Mouse (Mus musculus) forebrain, embryonic 11.5 days (tissue): ENCODE measurements around the gene Cdsn. TPM values are rescaled to one million over a fixed set of nuclear protein-coding genes. Genes with fewer than 3 reads are reported as not detected.

ENCODE experiments used
- ATAC-seq: fragments of 200-750 bp; cut with Nextera tagmentation; replicated peaks from 2 replicates; pipeline ENCODE4 v1.8.0; 2017; ENCODE audit warnings: moderate TSS enrichment; ENCODE audit not compliant: low FRiP score
- DNase-seq: peaks from one replicate; pipeline ENCODE4 v3.0.0-alpha.2; 2017; ENCODE audit warnings: low spot score
- H3K27ac ChIP-seq: fragments of 300-500 bp; sonication (generic); 2 replicates; pipeline ENCODE4 v1.5.1; 2014; ENCODE audit warnings: low read depth, low read length
- H3K27me3 ChIP-seq: fragments of 300-500 bp; sonication (generic); 2 replicates; pipeline ENCODE4 v1.6.1; 2014; ENCODE audit warnings: mild to moderate bottlenecking, low read length, mixed read lengths; ENCODE audit not compliant: control insufficient read depth, insufficient read depth
- H3K36me3 ChIP-seq: fragments of 300-500 bp; sonication (generic); 2 replicates; pipeline ENCODE4 v1.6.1; 2014; ENCODE audit warnings: mild to moderate bottlenecking, low read length, moderate library complexity, mixed read lengths; ENCODE audit not compliant: control insufficient read depth, insufficient read depth
- H3K4me1 ChIP-seq: fragments of 300-500 bp; sonication (generic); replicated peaks from 2 replicates; pipeline ENCODE4 v1.6.1; 2014; ENCODE audit warnings: low read length, mixed read lengths; ENCODE audit not compliant: control insufficient read depth, insufficient read depth
- H3K4me2 ChIP-seq: fragments of 300-500 bp; sonication (generic); 2 replicates; pipeline ENCODE4 v1.6.1; 2014; ENCODE audit warnings: low read depth, mild to moderate bottlenecking, low read length, moderate library complexity, mixed read lengths; ENCODE audit not compliant: severe bottlenecking
- H3K4me3 ChIP-seq: fragments of 300-500 bp; sonication (generic); 2 replicates; pipeline ENCODE4 v1.5.1; 2014; ENCODE audit warnings: low read depth, low read length
- H3K9ac ChIP-seq: fragments of 300-500 bp; sonication (generic); 2 replicates; pipeline ENCODE4 v1.6.1; 2014; ENCODE audit warnings: low read length
- H3K9me3 ChIP-seq: fragments of 300-500 bp; sonication (generic); 2 replicates; pipeline ENCODE4 v1.6.1; 2016; ENCODE audit warnings: low read length, mixed read lengths; ENCODE audit not compliant: control insufficient read depth
- WGBS: fragments of 180-500 bp; shearing (Covaris S2); extraction: QIAGEN DNeasy Blood & Tissue Kit; methylation state at CpG from one replicate; pipeline ENCODE4 v1.1.7; 2014; 5-methylcytosine and 5-hydroxymethylcytosine counted together
- polyA plus RNA-seq: library from polyadenylated mRNA; unstranded; fragments of >200 nt; fragmentation: Nextera tagmentation; extraction: Ambion mirVana; gene quantifications from 2 replicates; pipeline ENCODE4 v1.2.1, GENCODE M21; 2014

Cdsn gene
- polyA plus RNA-seq, 1 experiment from 2014 or later: not detected

DNA sequence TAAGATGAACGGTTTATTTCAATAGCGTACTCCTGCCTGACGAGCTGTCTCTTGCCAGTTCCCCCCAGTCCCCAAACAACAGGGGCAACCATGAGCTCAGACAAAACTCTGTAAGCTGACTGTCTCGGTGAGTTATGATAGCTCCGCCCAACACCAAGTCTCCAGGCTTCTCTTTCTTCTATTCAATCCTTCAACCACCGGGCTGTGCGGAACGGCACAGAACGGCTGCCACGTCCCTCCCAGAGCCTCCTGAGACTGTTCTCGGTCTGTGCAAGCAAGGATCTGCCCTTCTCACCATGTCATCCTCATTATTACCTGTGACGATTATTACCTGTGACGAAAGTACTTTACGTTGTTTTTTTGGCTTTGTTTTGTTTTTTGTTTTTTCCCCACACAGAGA, 18.9 kb downstream of the Cdsn start:
- ATAC-seq (no peak), DNase-seq (no peak)
- Histone ChIP-seq H3K27ac (no peak overlapping the region), H3K4me2 (no peak overlapping the region), H3K9me3 (no peaks in the 10 kb centered on the region), H3K4me1 (peaks cover 7% of the 10 kb centered on the region; the same call in 1 of the 2 replicates), H3K4me3 (no peak overlapping the region), H3K27me3 (peaks cover 11% of the 10 kb centered on the region; the same call in 1 of the 2 replicates), H3K9ac (no peak overlapping the region), H3K36me3 (no peaks in the 10 kb centered on the region)
- 84% methylated on average over 14 of the region's 14 CpGs for WGBS

GRCm38 (mm10) chr17:35571477-35571876, 19.5 kb downstream of the Cdsn start:
- Histone ChIP-seq H3K27ac (no peak overlapping the region), H3K4me1 (peaks cover 7% of the 10 kb centered on the region; the same call in 1 of the 2 replicates), H3K4me2 (no peak overlapping the region), H3K9ac (no peak overlapping the region), H3K36me3 (no peaks in the 10 kb centered on the region), H3K9me3 (no peaks in the 10 kb centered on the region), H3K27me3 (peaks cover 11% of the 10 kb centered on the region; the same call in 1 of the 2 replicates), H3K4me3 (no peak overlapping the region)
- DNase-seq (no peak), ATAC-seq (no peak)
- 95% methylated on average over 7 of the region's 7 CpGs for WGBS

DNA sequence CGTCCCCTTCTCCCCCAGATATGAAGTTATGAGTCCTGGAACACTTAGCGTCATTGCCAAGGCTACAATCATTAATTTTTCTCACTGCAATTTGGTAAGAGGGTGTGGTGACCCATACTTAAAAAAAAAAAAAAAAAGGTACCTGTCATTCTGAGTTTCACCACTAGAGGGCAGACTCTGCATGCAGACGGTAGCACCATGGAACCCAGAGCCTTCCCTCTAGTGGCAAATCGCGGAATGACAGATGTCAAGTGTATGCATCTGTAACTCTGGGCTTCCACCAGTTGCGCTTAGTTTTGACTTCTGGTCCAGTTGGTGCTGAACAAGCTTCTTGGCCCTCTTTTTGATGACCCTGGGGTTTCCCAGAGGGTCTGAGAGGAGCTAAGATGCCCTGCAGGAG, 26.3 kb downstream of the Cdsn start:
- no peaks in the 10 kb centered on the region for H3K4me1 ChIP-seq
- H3K9ac ChIP-seq: no peak overlapping the region
- H3K4me3 ChIP-seq: no peak overlapping the region
- DNase-seq: peak; percentile 89
- H3K4me2 ChIP-seq: no peak overlapping the region
- WGBS: 20% methylated on average over 6 of the region's 6 CpGs
- no peaks in the 10 kb centered on the region for H3K27me3 ChIP-seq
- 0 out of 2 replicates have a peak, but pooled peaks have one; percentile 49 for ATAC-seq
- H3K27ac ChIP-seq: no peak overlapping the region
- H3K36me3 ChIP-seq: no peaks in the 10 kb centered on the region
- no peaks in the 10 kb centered on the region for H3K9me3 ChIP-seq

GRCm38 (mm10) chr17:35582900-35583299, 31.0 kb downstream of the Cdsn start:
- no peak overlapping the region for H3K4me3 ChIP-seq
- H3K9me3 ChIP-seq: no peaks in the 10 kb centered on the region
- 96% methylated on average over 1 of the region's 1 CpGs for WGBS
- H3K27ac ChIP-seq: no peak overlapping the region
- no peaks in the 10 kb centered on the region for H3K36me3 ChIP-seq
- no peaks in the 10 kb centered on the region for H3K27me3 ChIP-seq
- ATAC-seq (no peak), DNase-seq (no peak)
- no peaks in the 10 kb centered on the region for H3K4me1 ChIP-seq
- no peak overlapping the region for H3K9ac ChIP-seq
- no peak overlapping the region for H3K4me2 ChIP-seq

DNA sequence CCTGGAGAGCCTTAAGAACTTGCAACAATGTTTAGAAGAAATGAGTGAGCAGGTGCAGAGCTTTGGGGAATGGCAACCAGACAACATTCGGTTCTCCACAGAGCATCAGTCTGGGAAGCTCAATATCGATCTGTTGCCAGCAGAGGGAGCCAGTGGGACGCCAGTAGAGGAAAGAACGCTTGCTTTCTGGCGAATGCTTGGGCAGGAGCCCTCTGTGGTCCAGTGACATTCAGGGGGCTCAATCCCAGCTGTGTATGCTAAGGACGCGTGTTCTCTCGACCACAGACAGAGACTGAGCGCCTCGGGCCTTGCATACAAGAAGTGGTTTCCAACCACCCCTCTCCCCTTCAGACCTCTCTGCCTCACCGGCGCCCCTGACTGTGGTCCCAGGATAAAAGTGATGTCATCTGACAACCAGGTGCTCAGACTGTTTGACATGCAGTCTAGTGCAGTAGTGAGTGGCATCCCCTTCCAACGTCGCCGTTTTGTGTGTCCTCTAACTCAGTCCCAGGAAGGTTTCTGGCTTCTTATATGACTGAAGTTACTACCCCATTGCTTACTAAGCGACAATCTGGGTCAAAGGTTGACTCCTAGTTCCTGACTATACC, 32.5 kb downstream of the Cdsn start:
- Histone ChIP-seq H3K27me3 (no peaks in the 10 kb centered on the region), H3K36me3 (no peaks in the 10 kb centered on the region), H3K4me1 (no peaks in the 10 kb centered on the region), H3K9ac (no peak overlapping the region), H3K4me2 (no peak overlapping the region), H3K27ac (no peak overlapping the region), H3K9me3 (no peaks in the 10 kb centered on the region), H3K4me3 (no peak overlapping the region)
- ATAC-seq (no peak; the same call in 1 of the 2 replicates), DNase-seq (peak; percentile 87)
- 19% methylated on average over 16 of the region's 16 CpGs for WGBS

GRCm38 (mm10) chr17:35587291-35587690, 35.4 kb downstream of the Cdsn start:
- 74% methylated on average over 1 of the region's 1 CpGs for WGBS
- no peak overlapping the region for H3K9ac ChIP-seq

DNA sequence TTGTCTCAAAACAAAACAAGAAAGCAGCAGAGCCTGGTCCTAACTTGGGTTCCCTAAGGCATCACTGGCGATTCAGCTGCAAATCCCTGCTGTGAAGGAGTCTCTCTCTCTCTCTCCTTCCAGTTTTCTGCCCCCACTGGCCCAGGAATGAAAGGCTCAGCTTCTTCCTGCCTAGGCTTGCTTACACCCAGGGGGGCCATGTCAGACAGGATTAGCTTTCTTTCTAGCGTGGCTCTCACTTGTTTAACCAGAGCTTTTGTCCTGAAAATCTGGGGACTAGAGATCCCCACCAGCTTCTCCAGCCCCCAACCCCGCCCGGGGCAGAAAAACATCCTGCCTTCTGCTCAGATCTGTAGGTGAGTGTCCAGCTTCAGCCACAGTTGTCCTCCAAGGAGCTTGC, 36.5 kb downstream of the Cdsn start:
- H3K4me2 ChIP-seq: no peak overlapping the region
- H3K36me3 ChIP-seq: no peaks in the 10 kb centered on the region
- ATAC-seq: no peak
- DNase-seq: no peak
- H3K4me3 ChIP-seq: no peak overlapping the region
- no peaks in the 10 kb centered on the region for H3K27me3 ChIP-seq
- no peaks in the 10 kb centered on the region for H3K9me3 ChIP-seq
- H3K27ac ChIP-seq: no peak overlapping the region
- H3K9ac ChIP-seq: no peak overlapping the region
- no peaks in the 10 kb centered on the region for H3K4me1 ChIP-seq
- WGBS: 12% methylated on average over 4 of the region's 4 CpGs

More at GRCm38 (mm10) chr17:35587291-35587690, 35.4 kb downstream of the Cdsn start:
- H3K4me2 ChIP-seq: no peak overlapping the region
- H3K9me3 ChIP-seq: no peaks in the 10 kb centered on the region
- H3K4me3 ChIP-seq: no peak overlapping the region
- no peak overlapping the region for H3K27ac ChIP-seq
- DNase-seq (no peak), ATAC-seq (no peak)
- H3K36me3 ChIP-seq: no peaks in the 10 kb centered on the region
- H3K27me3 ChIP-seq: no peaks in the 10 kb centered on the region
- H3K4me1 ChIP-seq: no peaks in the 10 kb centered on the region

- no peaks in the 10 kb centered on the region for H3K9me3 ChIP-seq
- ATAC-seq: no peak
- 67% methylated on average over 21 of the region's 21 CpGs for WGBS
Observed at GRCm38 (mm10) chr17:35590410-35591218, 38.7 kb downstream of the Cdsn start.

More at GRCm38 (mm10) chr17:35590410-35591218, 38.7 kb downstream of the Cdsn start:
- H3K27ac ChIP-seq: no peak overlapping the region
- H3K4me1 ChIP-seq: no peaks in the 10 kb centered on the region
- H3K4me2 ChIP-seq: no peak overlapping the region
- no peaks in the 10 kb centered on the region for H3K27me3 ChIP-seq
- peak; percentile 88 for DNase-seq
- H3K9ac ChIP-seq: no peak overlapping the region
- no peaks in the 10 kb centered on the region for H3K36me3 ChIP-seq
- H3K4me3 ChIP-seq: no peak overlapping the region
